In the genomic region with DNA sequence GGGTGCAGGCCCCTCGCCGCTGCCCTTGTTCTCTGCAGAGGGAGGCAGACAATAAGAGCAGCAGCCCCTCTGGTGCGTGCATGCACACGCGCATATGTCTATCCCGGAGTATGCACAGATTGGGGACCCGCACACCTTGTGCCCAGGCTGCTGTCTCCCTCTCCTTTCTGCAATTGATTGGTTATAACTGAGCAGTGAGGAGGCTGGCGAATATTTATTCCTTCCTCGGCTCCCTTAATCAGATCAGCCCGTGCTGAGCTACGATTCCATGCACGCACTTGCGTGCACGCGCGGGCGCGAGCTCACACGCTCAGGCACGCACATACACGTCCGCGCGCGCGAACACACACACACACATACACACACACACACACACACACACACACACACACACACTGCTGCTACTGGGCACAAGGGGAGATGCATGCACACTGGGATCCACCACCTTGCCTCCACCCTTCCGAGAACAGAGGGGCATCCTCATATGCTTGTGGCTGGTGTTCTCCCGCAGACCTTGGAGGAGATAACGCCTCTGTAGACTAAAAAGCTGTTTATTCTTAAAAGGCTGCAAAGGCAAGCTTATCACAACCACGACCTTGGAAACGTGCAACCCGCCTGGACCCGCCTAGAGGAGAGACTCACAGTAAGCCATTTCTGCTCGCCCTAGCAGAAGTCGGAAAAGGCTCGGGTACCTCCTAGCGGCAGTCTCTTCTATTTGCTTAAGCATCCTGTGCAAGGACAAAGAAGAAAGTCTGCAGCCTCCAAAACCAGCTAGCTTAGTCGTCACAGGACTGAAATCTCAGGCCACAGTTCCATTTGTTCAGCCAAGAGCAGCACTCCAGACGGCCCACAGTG, we compare ENCODE assay signal across 8 mouse cellular contexts. TPM values are rescaled to one million over a fixed set of nuclear protein-coding genes. Genes with fewer than 3 reads are reported as not detected.
A peak's percentile ranks its signal among the peaks of the same experiment; 100 is the strongest.
DNase-seq lines count a peak whose midpoint lies in the region; ATAC-seq and TF ChIP-seq lines count a peak whose summit lies in the region.

No protein-coding gene starts in this region.

- peaks cover 0 to 18% of the 10 kb centered on the region in 2 experiments; a peak in 2 of 4 replicates for H3K4me1 ChIP-seq in CH12.LX (ENCODE audit: control insufficient read depth in 1 of 2, insufficient read depth in 2 of 2)
- H3K4me1 ChIP-seq in brown adipose tissue, adult 24 weeks (ENCODE audit: control insufficient read depth, insufficient read depth, insufficient read length, low read length): no peaks in the 10 kb centered on the region
- H3K4me1 ChIP-seq in forebrain, embryonic 12.5 days: peaks cover 27% of the 10 kb centered on the region
- no peaks in the 10 kb centered on the region for H3K4me1 ChIP-seq in hindbrain, embryonic 11.5 days (replicated peaks; ENCODE audit: control insufficient read depth, insufficient read depth, low read length)
- H3K4me1 ChIP-seq in lung, adult 2 months (ENCODE audit: control insufficient read depth, insufficient read depth, low read length): peaks cover 4% of the 10 kb centered on the region
- peaks cover 11% of the 10 kb centered on the region for H3K4me1 ChIP-seq in olfactory bulb, adult 2 months (ENCODE audit: control insufficient read depth, insufficient read depth, low read length)

- no peak overlapping the region for H3K9ac ChIP-seq in CH12.LX (ENCODE audit: insufficient read depth, low read depth)
- H3K9ac ChIP-seq in forebrain, embryonic 12.5 days: peak overlapping the region; percentile 87
- peak overlapping the region; percentile 86 for H3K9ac ChIP-seq in hindbrain, embryonic 11.5 days (ENCODE audit: low read depth, low read length)

- no peak overlapping the region for H3K27ac ChIP-seq in CH12.LX (ENCODE audit: insufficient read depth, low read depth)
- no peak overlapping the region for H3K27ac ChIP-seq in brown adipose tissue, adult 24 weeks (replicated peaks; ENCODE audit: low read depth, low read length)
- H3K27ac ChIP-seq in forebrain, embryonic 12.5 days: peak overlapping the region; percentile 94
- peak overlapping the region; percentile 94 for H3K27ac ChIP-seq in hindbrain, embryonic 11.5 days (ENCODE audit: low read depth, low read length)
- H3K27ac ChIP-seq in olfactory bulb, adult 2 months (ENCODE audit: insufficient read depth, low read depth, low read length): peak overlapping the region; percentile 95

- H3K4me3 ChIP-seq in CH12.LX (replicated peaks in 1 of 3; ENCODE audit: low read depth in 2 of 3, low read length in 2 of 3, poor library complexity in 1 of 3): no peak overlapping the region
- H3K4me3 ChIP-seq in brown adipose tissue, adult 24 weeks (ENCODE audit: insufficient read depth, low read depth, low read length): 0 out of 2 replicates have a peak overlapping the region, but pooled peaks have one; percentile 15
- peak overlapping the region; percentile 69 for H3K4me3 ChIP-seq in forebrain, embryonic 12.5 days (replicated peaks)
- peak overlapping the region; percentile 67 for H3K4me3 ChIP-seq in hindbrain, embryonic 11.5 days (ENCODE audit: low read depth, low read length)
- peak overlapping the region; percentile 5 for H3K4me3 ChIP-seq in lung, adult 2 months (replicated peaks; ENCODE audit: extremely low read depth, low read depth, low read length)
- peak overlapping the region; percentile 78 for H3K4me3 ChIP-seq in olfactory bulb, adult 2 months (ENCODE audit: insufficient read depth, low read depth, low read length)

- no peak for TF ChIP-seq EP300 in CH12.LX (IDR thresholded peaks at IDR 0.05; ENCODE audit: low read length)

- WGBS in forebrain, embryonic 12.5 days: under 1% methylated on average over 39 of the region's 39 CpGs
- WGBS in hindbrain, embryonic 11.5 days: under 1% methylated on average over 39 of the region's 39 CpGs
- WGBS in lung, adult 2 months: under 1% methylated on average over 39 of the region's 39 CpGs
- under 1% methylated on average over 39 of the region's 39 CpGs for WGBS in olfactory bulb, adult 2 months

- no peak for DNase-seq in CH12.LX (ENCODE audit: extremely low read depth)
- DNase-seq in hindbrain, embryonic 11.5 days (ENCODE audit: low spot score): peak; percentile 84
- DNase-seq in layer of hippocampus, adult 9-10 months (ENCODE audit: low spot score): peak; percentile 76
- no peak for DNase-seq in lung, adult 2 months
- DNase-seq in thymus, postnatal 0 days (ENCODE audit: low spot score): peak; percentile 92

- H3K27me3 ChIP-seq in CH12.LX (replicated peaks): no peaks in the 10 kb centered on the region
- H3K27me3 ChIP-seq in forebrain, embryonic 12.5 days: 0 out of 2 replicates have a peak, but pooled peaks cover 7% of the 10 kb centered on the region
- no peaks in the 10 kb centered on the region for H3K27me3 ChIP-seq in hindbrain, embryonic 11.5 days (ENCODE audit: control insufficient read depth, insufficient read depth, low read length)

- dilution Hi-C loops in CH12.LX (cut with MboI; ENCODE audit: extremely low pct_ligation_motif_present, extremely low pct_unique_long_range_greater_than_20kb, low sequenced_read_pairs): no loop called here

- peak; percentile 31 for TF ChIP-seq RAD21 in CH12.LX (IDR thresholded peaks at IDR 0.05; ENCODE audit: low read depth, low read length)

- no peaks in the 10 kb centered on the region for H3K79me2 ChIP-seq in CH12.LX (replicated peaks; ENCODE audit: control insufficient read depth, extremely low read depth, insufficient read depth, poor library complexity, severe bottlenecking)

- TF ChIP-seq CTCF in CH12.LX (conservative IDR thresholded peaks at IDR 0.05 in 1 of 2, IDR thresholded peaks at IDR 0.05 in 1 of 2; ENCODE audit: low read depth in 2 of 2, low read length in 2 of 2): peak in 1 of 2 experiments; percentile 41; a peak in 1 of 4 replicates
- peak; percentile 21; the same call in 1 of the 2 replicates for TF ChIP-seq CTCF in lung, adult 2 months (IDR thresholded peaks at IDR 0.05; ENCODE audit: insufficient read depth, low read length)
- 0 out of 2 replicates have a peak, but pooled peaks have one; percentile 48 for TF ChIP-seq CTCF in olfactory bulb, adult 2 months (IDR thresholded peaks at IDR 0.05; ENCODE audit: insufficient read depth, low read depth, low read length)

- H3K36me3 ChIP-seq in CH12.LX (replicated peaks in 1 of 2; ENCODE audit: control insufficient read depth in 1 of 2, insufficient read depth in 1 of 2, low read length in 1 of 2): no peaks in the 10 kb centered on the region
- H3K36me3 ChIP-seq in forebrain, embryonic 12.5 days (replicated peaks): 0 out of 2 replicates have a peak, but pooled peaks cover 4% of the 10 kb centered on the region
- no peaks in the 10 kb centered on the region for H3K36me3 ChIP-seq in hindbrain, embryonic 11.5 days (ENCODE audit: control insufficient read depth, insufficient read depth, low read length)

- peak; percentile 89 for ATAC-seq in forebrain, embryonic 12.5 days (ENCODE audit: low FRiP score)
- peak; percentile 90 for ATAC-seq in hindbrain, embryonic 11.5 days (ENCODE audit: low FRiP score)

- in situ Hi-C loops in CH12.LX (cut with MboI; ENCODE audit: low pct_ligation_motif_present, low pct_unique_long_range_greater_than_20kb, low sequenced_read_pairs): loop anchor here (25.0 kb wide), 1 partner anchor 102 kb away; no protein-coding TSS in a partner anchor

- H3K4me2 ChIP-seq in CH12.LX (ENCODE audit: insufficient read depth, low read depth, poor library complexity, severe bottlenecking): no peak overlapping the region
- H3K4me2 ChIP-seq in forebrain, embryonic 12.5 days: peak overlapping the region; percentile 93
- peak overlapping the region; percentile 76 for H3K4me2 ChIP-seq in hindbrain, embryonic 11.5 days (replicated peaks; ENCODE audit: low read depth, low read length)

- TF ChIP-seq POLR2A in CH12.LX (IDR thresholded peaks at IDR 0.05; ENCODE audit: low read depth, low read length): no peak
- TF ChIP-seq POLR2A in lung, adult 2 months (IDR thresholded peaks at IDR 0.05; ENCODE audit: borderline replicate concordance, extremely low read depth, low read depth, low read length): no peak
- peak; percentile 68; the same call in 1 of the 2 replicates for TF ChIP-seq POLR2A in olfactory bulb, adult 2 months (IDR thresholded peaks at IDR 0.05; ENCODE audit: insufficient read depth, low read depth, low read length)

- no peaks in the 10 kb centered on the region for H3K9me3 ChIP-seq in CH12.LX (replicated peaks; ENCODE audit: low read length)
- no peaks in the 10 kb centered on the region for H3K9me3 ChIP-seq in forebrain, embryonic 12.5 days
- no peaks in the 10 kb centered on the region for H3K9me3 ChIP-seq in hindbrain, embryonic 11.5 days (ENCODE audit: control insufficient read depth, low read length)

TF ChIP-seq in CH12.LX, 34 proteins besides CTCF, POLR2A, EP300 and RAD21:
- TF ChIP-seq SMC3 (IDR thresholded peaks at IDR 0.05; ENCODE audit: low read depth, low read length): peak; percentile 26; the same call in 1 of the 2 replicates
- no peak for TF ChIP-seq KAT2A (IDR thresholded peaks at IDR 0.05; ENCODE audit: insufficient replicate concordance, low read length)
TF ChIP-seq in CH12.LX: peak in this region for 1.

RNA-seq across cellular contexts. Expression of gene St8sia1, which starts 0.5 kb away (rescaled TPM):
- total RNA-seq in CH12.LX (2012; rRNA removed) (0.04 and 0.13 TPM in 2 replicates), CH12.LX (2014; rRNA removed) (0.20 and 0.22 TPM in 2 replicates)
- 0.31 and 0.51 TPM in 2 replicates for polyA plus RNA-seq in CH12.LX (2012; ENCODE audit: insufficient read length, low read depth)
- not detected in 2 replicates for polyA plus RNA-seq in brown adipose tissue, adult 24 weeks (2012; ENCODE audit: insufficient read depth, insufficient read length, missing spikeins)
- 6.3 and 6.4 TPM in 2 replicates for polyA plus RNA-seq in forebrain, embryonic 12.5 days (2016; fragmentation: Nextera tagmentation; extraction: Ambion mirVana)
- 5.1 and 6.3 TPM in 2 replicates for polyA plus RNA-seq in hindbrain, embryonic 11.5 days (2014; fragmentation: Nextera tagmentation; extraction: Ambion mirVana)
- polyA plus RNA-seq in lung, adult 2 months (2012; rRNA removed): 0.23 and 0.26 TPM in 2 replicates
- polyA plus RNA-seq in olfactory bulb, adult 2 months (2012; ENCODE audit: insufficient read depth, insufficient read length, low replicate concordance, missing spikeins): 84.6 TPM in 1 of 2 replicates, not detected in the other
- 8.1 and 10.0 TPM in 2 replicates for polyA plus RNA-seq in thymus, postnatal 0 days (2015; fragmentation: Nextera tagmentation; extraction: Ambion mirVana)

Comparison
In these comparisons a context has a peak if more than half of its experiments do, and no peak if none do; other contexts are left out.
1. DNase-seq: peak in hindbrain, embryonic 11.5 days (single experiment), layer of hippocampus, adult 9-10 months (single experiment) and thymus, postnatal 0 days (single experiment); none in CH12.LX (single experiment) and lung, adult 2 months (single experiment).
2. H3K27ac ChIP-seq: peak in forebrain, embryonic 12.5 days (single experiment), hindbrain, embryonic 11.5 days (single experiment) and olfactory bulb, adult 2 months (single experiment); none in CH12.LX (single experiment) and brown adipose tissue, adult 24 weeks (single experiment).
3. H3K4me3 ChIP-seq: peak in brown adipose tissue, adult 24 weeks (single experiment), forebrain, embryonic 12.5 days (single experiment), hindbrain, embryonic 11.5 days (single experiment), lung, adult 2 months (single experiment) and olfactory bulb, adult 2 months (single experiment); none in CH12.LX (0 of 3).